ENCODE assay signal across 8 mouse cellular contexts in the genomic region with DNA sequence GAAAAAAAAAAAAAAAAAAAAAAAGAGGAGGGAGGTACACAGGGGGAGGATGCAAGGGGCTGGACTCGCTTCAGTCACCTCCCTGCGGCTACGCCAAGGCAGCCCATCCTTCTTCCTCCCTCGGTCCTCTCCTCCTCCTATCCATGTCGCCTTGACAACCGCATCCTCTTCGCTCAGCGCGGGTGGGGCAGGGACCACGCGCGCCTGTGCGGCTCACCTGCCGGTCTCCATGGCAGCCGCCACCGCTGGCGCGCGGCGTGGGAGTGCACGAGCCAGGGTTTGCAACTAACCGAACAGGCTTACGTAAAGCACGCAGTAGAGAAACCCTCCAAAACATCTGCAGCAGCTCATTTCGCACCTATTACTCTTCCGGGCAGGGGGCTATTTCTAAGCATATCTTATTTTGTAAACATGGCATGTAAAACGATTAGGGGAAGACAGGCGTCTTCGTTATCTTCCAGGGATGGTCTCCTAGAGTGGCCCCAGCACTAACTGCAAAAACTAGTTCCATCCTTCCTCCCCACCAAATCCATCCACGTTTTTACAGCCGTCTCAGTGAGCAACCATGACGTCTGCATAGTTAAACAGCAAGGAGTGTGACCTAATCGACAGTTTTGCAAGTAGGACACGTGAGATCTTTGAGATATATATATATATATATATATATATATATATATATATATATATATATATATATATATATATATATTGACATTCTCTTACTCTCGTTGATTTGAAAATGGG. TPM values are rescaled to one million over a fixed set of nuclear protein-coding genes. Genes with fewer than 3 reads are reported as not detected.
A peak's percentile ranks its signal among the peaks of the same experiment; 100 is the strongest.
DNase-seq lines count a peak whose midpoint lies in the region; ATAC-seq and TF ChIP-seq lines count a peak whose summit lies in the region.

A gene (minus strand): TSS at position 20 of the 744 bp plus-strand sequence.

- no peak within 1 kb of the TSS for H3K27ac ChIP-seq in embryonic facial prominence, embryonic 15.5 days (replicated peaks)
- peak within 1 kb of the TSS; percentile 66 for H3K27ac ChIP-seq in hindbrain, embryonic 10.5 days
- H3K27ac ChIP-seq in lung, embryonic 15.5 days = no peak within 1 kb of the TSS
- peak within 1 kb of the TSS; percentile 72; the same call in 1 of the 2 replicates for H3K27ac ChIP-seq in olfactory bulb, adult 2 months (ENCODE audit: insufficient read depth, low read depth, low read length)

- no peak within 1 kb of the TSS for H3K9ac ChIP-seq in embryonic facial prominence, embryonic 15.5 days
- H3K9ac ChIP-seq in lung, embryonic 15.5 days = no peak within 1 kb of the TSS

- peak; percentile 72 for ATAC-seq in embryonic facial prominence, embryonic 15.5 days (ENCODE audit: insufficient number of reproducible peaks, low FRiP score, low TSS enrichment, low read depth)
- ATAC-seq in lung, embryonic 15.5 days (ENCODE audit: borderline replicate concordance, extremely low read depth, low FRiP score, low TSS enrichment) = peak; percentile 75

- H3K4me1 ChIP-seq in embryonic facial prominence, embryonic 15.5 days = peaks cover 4% of the 10 kb centered on the region
- H3K4me1 ChIP-seq in hindbrain, embryonic 10.5 days (replicated peaks) = peaks cover 19% of the 10 kb centered on the region
- peaks cover 16% of the 10 kb centered on the region for H3K4me1 ChIP-seq in lung, embryonic 15.5 days
- peaks cover 4% of the 10 kb centered on the region; the same call in 1 of the 2 replicates for H3K4me1 ChIP-seq in olfactory bulb, adult 2 months (ENCODE audit: control insufficient read depth, insufficient read depth, low read length)

- 0 out of 2 replicates have a peak, but pooled peaks have one; percentile 24 for TF ChIP-seq POLR2A in olfactory bulb, adult 2 months (IDR thresholded peaks at IDR 0.05; ENCODE audit: insufficient read depth, low read depth, low read length)

- peaks cover 14% of the 10 kb centered on the region for H3K27me3 ChIP-seq in embryonic facial prominence, embryonic 15.5 days
- peaks cover 40% of the 10 kb centered on the region for H3K27me3 ChIP-seq in hindbrain, embryonic 10.5 days (ENCODE audit: insufficient read depth, poor library complexity, severe bottlenecking)
- H3K27me3 ChIP-seq in lung, embryonic 15.5 days = peaks cover 8% of the 10 kb centered on the region; the same call in 1 of the 2 replicates

- no peaks in the 10 kb centered on the region for H3K9me3 ChIP-seq in embryonic facial prominence, embryonic 15.5 days (replicated peaks)
- H3K9me3 ChIP-seq in hindbrain, embryonic 10.5 days = no peaks in the 10 kb centered on the region
- H3K9me3 ChIP-seq in lung, embryonic 15.5 days = no peaks in the 10 kb centered on the region

- under 1% methylated on average over 35 of the region's 35 CpGs for WGBS in embryonic facial prominence, embryonic 15.5 days
- WGBS in hindbrain, embryonic 10.5 days = 1% methylated on average over 35 of the region's 35 CpGs
- WGBS in lung, embryonic 15.5 days = under 1% methylated on average over 31 of the region's 35 CpGs
- WGBS in olfactory bulb, adult 2 months = under 1% methylated on average over 35 of the region's 35 CpGs

- peak; percentile 69 to 78 for DNase-seq in CD8-positive naive resting alpha-beta T cell, adult 2 months (ENCODE audit: low read depth in 2 of 2, low spot score in 2 of 2)
- peak; percentile 36 for DNase-seq in adrenal gland, postnatal 25 days
- DNase-seq in hindbrain, embryonic 10.5 days (ENCODE audit: low spot score) = peak; percentile 59
- DNase-seq in layer of hippocampus, postnatal 10 days (ENCODE audit: low spot score in 2 of 2) = peak; percentile 66 to 76
- DNase-seq in urinary bladder, adult 2 months (ENCODE audit: low spot score) = peak; percentile 28

- peak within 1 kb of the TSS; percentile 76 for H3K4me2 ChIP-seq in embryonic facial prominence, embryonic 15.5 days (replicated peaks)
- peak within 1 kb of the TSS; percentile 82 for H3K4me2 ChIP-seq in lung, embryonic 15.5 days

- no peak for TF ChIP-seq CTCF in olfactory bulb, adult 2 months (IDR thresholded peaks at IDR 0.05; ENCODE audit: insufficient read depth, low read depth, low read length)

- H3K4me3 ChIP-seq in embryonic facial prominence, embryonic 15.5 days (replicated peaks) = peak within 1 kb of the TSS; percentile 41
- peak within 1 kb of the TSS; percentile 56 for H3K4me3 ChIP-seq in hindbrain, embryonic 10.5 days
- peak within 1 kb of the TSS; percentile 39 for H3K4me3 ChIP-seq in lung, embryonic 15.5 days
- H3K4me3 ChIP-seq in olfactory bulb, adult 2 months (ENCODE audit: insufficient read depth, low read depth, low read length) = peak within 1 kb of the TSS; percentile 56

- H3K36me3 ChIP-seq in embryonic facial prominence, embryonic 15.5 days = no peaks in the 10 kb centered on the region
- no peaks in the 10 kb centered on the region for H3K36me3 ChIP-seq in hindbrain, embryonic 10.5 days
- no peaks in the 10 kb centered on the region for H3K36me3 ChIP-seq in lung, embryonic 15.5 days

RNA-seq across cellular contexts. Expression of the gene that starts here (rescaled TPM):
- total RNA-seq in adrenal gland, postnatal 25 days (2021) = 7.5 and 9.4 TPM in 2 replicates
- polyA plus RNA-seq in embryonic facial prominence, embryonic 15.5 days (2015; fragmentation: Nextera tagmentation; extraction: Ambion mirVana) = 3.3 and 4.1 TPM in 2 replicates
- polyA plus RNA-seq in hindbrain, embryonic 10.5 days (2016; fragmentation: Nextera tagmentation; extraction: Ambion mirVana) = 1.4 and 2.3 TPM in 2 replicates
- 10 to 100 TPM; 16.8 to 22.0 TPM for total RNA-seq in layer of hippocampus, postnatal 10 days (2021)
- polyA plus RNA-seq in lung, embryonic 15.5 days (2015; fragmentation: Nextera tagmentation; extraction: Ambion mirVana) = 16.4 and 16.6 TPM in 2 replicates
- polyA plus RNA-seq in olfactory bulb, adult 2 months (2012; ENCODE audit: insufficient read depth, insufficient read length, low replicate concordance, missing spikeins) = not detected in 2 replicates
- 0.30 and 0.53 TPM in 2 replicates for polyA plus RNA-seq in urinary bladder, adult 2 months (2012; rRNA removed)

Comparison
In these comparisons a context has a peak if more than half of its experiments do, and no peak if none do; other contexts are left out.
1. Peak in DNase-seq in urinary bladder, adult 2 months; RNA of the gene not detected or under 1 TPM.
2. H3K27ac ChIP-seq: peak in hindbrain, embryonic 10.5 days (single experiment) and olfactory bulb, adult 2 months (single experiment); none in embryonic facial prominence, embryonic 15.5 days (single experiment) and lung, embryonic 15.5 days (single experiment).
3. Peak in every context shown above with its lines, with median percentiles within 50 percentile points of each other: DNase-seq and H3K4me3 ChIP-seq.